Mouse (Mus musculus) heart, postnatal 0 days (tissue): ENCODE results near the gene Mical2.

Source experiments
- CTCF ChIP-seq: IDR thresholded peaks from 2 replicates; pipeline ENCODE4 v1.5.1; 2016; ENCODE audit warnings: antibody characterized with exemption, control low read depth, low read depth
- EP300 ChIP-seq: IDR thresholded peaks from 2 replicates; pipeline ENCODE4 v1.6.1; 2016; ENCODE audit warnings: antibody characterized with exemption, low read depth

DNA sequence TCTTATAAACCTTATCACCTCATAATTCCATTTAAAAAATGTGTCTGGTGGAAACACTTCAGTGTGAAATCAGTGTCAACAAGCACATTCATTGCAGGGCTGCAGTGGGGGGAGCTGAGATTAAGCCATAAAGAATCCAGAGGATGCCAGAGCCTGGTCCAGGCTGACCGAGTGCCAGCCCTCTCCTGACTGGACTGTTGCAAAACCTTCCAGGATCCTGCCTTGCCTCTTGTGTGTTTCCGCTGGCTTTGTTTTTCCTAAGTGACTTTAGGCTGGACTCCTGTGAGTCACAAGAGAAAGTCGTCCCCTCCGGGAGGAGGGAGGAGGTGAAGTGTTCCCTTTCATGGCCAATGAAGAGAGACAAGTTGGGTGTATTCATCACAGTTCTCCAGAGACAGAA, 64.3 kb downstream of the Mical2 start:
- TF ChIP-seq EP300 (no peak; the same call in 1 of the 2 replicates), CTCF (no peak)
